Mouse (Mus musculus) neural tube, embryonic 11.5 days (tissue): ENCODE data around the gene Galp. TPM values are rescaled to one million over a fixed set of nuclear protein-coding genes. Genes with fewer than 3 reads are reported as not detected.
"Not testable (repeated sequence)": the region's sequence is repeated elsewhere in the genome, so short reads cannot be mapped to it uniquely, and the experiment has no call there.

ENCODE experiments used
- ATAC-seq: fragments of 200-750 bp; cut with Nextera tagmentation; 2 replicates; pipeline ENCODE4 v1.8.0; 2017; ENCODE audit warnings: moderate number of reproducible peaks, mild to moderate bottlenecking, moderate TSS enrichment, moderate library complexity; ENCODE audit not compliant: insufficient read depth, low FRiP score, low TSS enrichment
- DNase-seq: peaks from one replicate; pipeline ENCODE4 v3.0.0-alpha.2; 2015; ENCODE audit warnings: low spot score
- H3K27ac ChIP-seq: fragments of 300-500 bp; sonication (generic); 2 replicates; pipeline ENCODE4 v1.5.1; 2014; ENCODE audit warnings: low read depth, mild to moderate bottlenecking, low read length
- H3K27me3 ChIP-seq: fragments of 300-500 bp; sonication (generic); 2 replicates; pipeline ENCODE4 v1.6.1; 2014; ENCODE audit warnings: mild to moderate bottlenecking, low read length, mixed read lengths; ENCODE audit not compliant: control insufficient read depth, insufficient read depth
- H3K36me3 ChIP-seq: fragments of 300-500 bp; sonication (generic); 2 replicates; pipeline ENCODE4 v1.6.1; 2014; ENCODE audit warnings: mild to moderate bottlenecking, low read length, moderate library complexity, mixed read lengths; ENCODE audit not compliant: control insufficient read depth, insufficient read depth
- H3K4me1 ChIP-seq: fragments of 300-500 bp; sonication (generic); 2 replicates; pipeline ENCODE4 v1.6.1; 2014; ENCODE audit warnings: low read length, mixed read lengths; ENCODE audit not compliant: control insufficient read depth, insufficient read depth
- H3K4me2 ChIP-seq: fragments of 300-500 bp; sonication (generic); 2 replicates; pipeline ENCODE4 v1.6.1; 2014; ENCODE audit warnings: low read depth, mild to moderate bottlenecking, moderate library complexity
- H3K4me3 ChIP-seq: fragments of 300-500 bp; sonication (generic); 2 replicates; pipeline ENCODE4 v1.5.1; 2014; ENCODE audit warnings: low read depth, low read length
- H3K9ac ChIP-seq: fragments of 300-500 bp; sonication (generic); 2 replicates; pipeline ENCODE4 v1.6.1; 2014; ENCODE audit warnings: mild to moderate bottlenecking, low read length
- H3K9me3 ChIP-seq: fragments of 300-500 bp; sonication (generic); 2 replicates; pipeline ENCODE4 v1.6.1; 2016; ENCODE audit warnings: low read length; ENCODE audit not compliant: control insufficient read depth
- WGBS: fragments of 180-500 bp; shearing (Covaris S2); extraction: QIAGEN DNeasy Blood & Tissue Kit; methylation state at CpG from one replicate; pipeline ENCODE4 v1.1.7; 2014; 5-methylcytosine and 5-hydroxymethylcytosine counted together
- polyA plus RNA-seq: library from polyadenylated mRNA; unstranded; fragments of >200 nt; fragmentation: Nextera tagmentation; extraction: Ambion mirVana; gene quantifications from 2 replicates; pipeline ENCODE4 v1.2.1, GENCODE M21; 2014

Gene Galp
- polyA plus RNA-seq, 1 experiment from 2014 or later, result not detected

DNA sequence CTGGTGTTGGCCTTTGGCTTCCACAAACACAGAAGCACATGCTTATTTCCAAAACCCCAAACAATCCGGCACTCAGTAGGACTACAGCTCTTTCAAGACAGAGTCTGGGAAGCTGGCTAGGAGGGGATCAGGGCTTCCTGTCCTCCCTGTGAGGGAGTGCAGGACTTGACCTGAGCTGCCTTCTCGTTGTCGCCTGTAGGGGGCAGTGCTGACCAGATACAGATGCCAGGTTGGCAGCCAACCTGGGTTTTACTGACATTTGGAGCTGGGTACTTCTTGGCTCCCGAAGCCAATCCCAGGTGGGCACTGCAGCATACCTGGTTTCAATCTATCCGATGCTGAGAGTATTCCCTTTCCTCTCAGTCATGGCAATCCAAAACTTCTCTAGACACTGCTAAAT, 16.3 kb downstream of the Galp start:
- 42% methylated on average over 5 of the region's 5 CpGs for WGBS
- H3K27ac ChIP-seq, result no peak overlapping the region
- no peaks in the 10 kb centered on the region for H3K27me3 ChIP-seq
- ATAC-seq (no peak), DNase-seq (no peak)
- H3K4me3 ChIP-seq, result no peak overlapping the region
- H3K9me3 ChIP-seq, result peaks cover 4% of the 10 kb centered on the region; the same call in 1 of the 2 replicates
- no peak overlapping the region for H3K4me2 ChIP-seq
- H3K9ac ChIP-seq, result no peak overlapping the region
- no peaks in the 10 kb centered on the region for H3K36me3 ChIP-seq
- H3K4me1 ChIP-seq, result no peaks in the 10 kb centered on the region

DNA sequence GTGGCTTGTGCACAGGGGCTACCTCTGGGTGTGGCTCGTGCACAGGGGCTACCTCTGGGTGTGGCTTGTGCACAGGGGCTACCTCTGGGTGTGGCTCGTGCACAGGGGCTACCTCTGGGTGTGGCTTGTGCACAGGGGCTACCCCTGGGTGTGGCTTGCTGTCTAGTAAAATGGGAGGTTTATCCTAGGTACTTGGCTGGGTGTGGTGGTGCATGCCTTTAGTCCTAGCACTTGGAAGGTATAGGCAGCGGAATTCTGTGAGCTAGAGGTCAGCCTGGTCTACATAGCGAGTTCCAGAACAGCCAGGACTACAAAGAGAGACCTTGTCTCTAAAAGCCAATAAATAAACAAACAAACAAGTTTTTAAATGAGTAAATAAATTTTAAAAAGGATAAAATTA, 17.8 kb downstream of the Galp start:
- H3K27ac ChIP-seq, H3K27me3 ChIP-seq, H3K9me3 ChIP-seq, H3K9ac ChIP-seq, H3K4me3 ChIP-seq, H3K36me3 ChIP-seq, DNase-seq, ATAC-seq, H3K4me2 ChIP-seq, H3K4me1 ChIP-seq: not testable (repeated sequence)
- WGBS, result 74% methylated on average over 3 of the region's 4 CpGs

DNA sequence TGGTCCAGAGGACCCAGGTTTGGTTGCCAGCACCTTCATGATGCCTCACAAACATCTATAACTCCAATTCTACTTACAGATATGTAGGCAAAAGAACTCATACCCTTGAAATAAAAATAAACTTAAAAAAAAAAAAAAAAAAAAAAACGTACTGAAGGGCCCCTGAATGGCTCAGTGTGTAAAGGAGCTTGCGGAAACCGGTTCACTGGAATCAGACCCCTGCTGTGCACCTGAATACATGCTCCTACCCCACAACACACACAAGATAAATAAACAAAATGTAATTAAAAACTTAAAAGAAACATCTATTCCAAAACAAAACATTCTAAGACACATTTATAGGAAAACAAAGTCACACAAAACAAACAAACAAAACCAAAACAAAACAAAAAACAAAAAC, 23.3 kb downstream of the Galp start:
- Histone ChIP-seq H3K27ac (no peak overlapping the region), H3K9me3 (peaks cover 4% of the 10 kb centered on the region; the same call in 1 of the 2 replicates), H3K27me3 (no peaks in the 10 kb centered on the region), H3K4me1 (no peaks in the 10 kb centered on the region), H3K4me3 (no peak overlapping the region), H3K4me2 (no peak overlapping the region), H3K9ac (no peak overlapping the region), H3K36me3 (no peaks in the 10 kb centered on the region)
- DNase-seq (no peak), ATAC-seq (no peak)
- WGBS, result 61% methylated on average over 3 of the region's 3 CpGs

DNA sequence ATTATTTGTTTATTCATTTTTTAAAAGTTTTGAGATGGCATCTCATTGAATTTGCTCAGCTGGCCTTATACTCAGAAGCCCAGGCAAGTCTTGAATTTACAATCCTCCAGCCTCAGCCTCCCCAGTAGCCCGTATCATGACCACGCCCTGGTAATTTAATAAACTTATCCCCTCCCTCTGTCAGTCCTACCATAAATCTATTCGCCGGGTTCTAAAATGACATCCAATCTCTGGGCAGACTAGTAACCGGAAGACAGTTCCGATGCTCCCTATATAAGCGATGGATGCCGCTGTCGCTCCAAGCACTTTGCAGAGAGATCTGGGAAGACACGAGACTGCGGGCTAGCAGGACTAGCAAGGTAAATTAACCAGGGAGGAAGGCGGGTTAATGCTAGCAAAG, 25.1 kb downstream of the Galp start, which contains the start of gene Zscan5b:
Zscan5b (plus strand) TSS at position 301 of the 400 bp plus-strand sequence.
- Histone ChIP-seq H3K4me2 (no peak within 1 kb of the TSS), H3K9me3 (peaks cover 4% of the 10 kb centered on the region; the same call in 1 of the 2 replicates), H3K27me3 (no peaks in the 10 kb centered on the region), H3K4me3 (no peak within 1 kb of the TSS), H3K27ac (no peak within 1 kb of the TSS), H3K4me1 (no peaks in the 10 kb centered on the region), H3K9ac (no peak within 1 kb of the TSS), H3K36me3 (no peaks in the 10 kb centered on the region)
- ATAC-seq (no peak), DNase-seq (no peak)
- 93% methylated on average over 12 of the region's 12 CpGs for WGBS

DNA sequence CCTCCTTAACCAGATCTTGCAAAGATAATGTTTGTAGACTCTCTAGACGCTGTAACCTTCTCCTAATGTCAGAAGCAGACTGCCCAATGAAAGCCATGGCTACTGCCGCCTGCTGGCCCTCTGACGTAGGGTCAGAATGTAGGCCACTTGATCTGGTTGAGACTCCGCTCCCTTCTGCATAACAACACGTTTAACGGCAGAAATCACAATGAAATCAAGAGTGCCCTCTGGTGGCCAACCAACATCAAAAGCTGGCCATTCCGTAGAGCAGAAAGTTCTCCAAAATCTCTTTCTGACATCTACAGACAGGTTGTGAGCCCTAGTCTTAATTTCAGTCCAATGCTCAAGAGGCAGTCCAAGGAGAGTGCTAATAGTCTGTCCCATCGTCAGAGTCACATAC, 31.6 kb downstream of the Galp start:
- H3K27ac ChIP-seq, DNase-seq, H3K36me3 ChIP-seq, H3K9me3 ChIP-seq, H3K4me1 ChIP-seq, H3K9ac ChIP-seq, H3K27me3 ChIP-seq, ATAC-seq, H3K4me2 ChIP-seq, H3K4me3 ChIP-seq: not testable (repeated sequence)
- 67% methylated on average over 8 of the region's 8 CpGs for WGBS

DNA sequence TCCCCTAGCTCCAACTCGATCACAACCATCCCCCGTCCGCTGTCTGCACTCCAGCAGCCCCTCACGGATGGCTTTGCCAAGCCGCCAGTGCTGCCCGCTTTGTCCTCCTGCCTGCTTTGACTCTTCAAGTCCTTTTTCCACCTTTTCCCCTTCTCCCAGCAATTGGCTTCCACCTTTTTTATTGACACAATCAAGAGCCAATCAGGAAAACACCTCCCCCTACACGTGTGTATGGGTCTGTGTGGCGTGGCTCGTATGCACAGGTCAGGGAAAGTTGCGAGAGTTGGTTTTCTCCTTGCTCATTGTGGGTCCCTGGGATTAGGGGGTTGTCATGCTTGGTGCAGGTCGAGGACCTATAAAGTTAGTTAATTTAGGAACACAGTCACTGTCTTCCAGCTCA, 42.9 kb downstream of the Galp start:
- H3K4me1 ChIP-seq, result no peaks in the 10 kb centered on the region
- 55% methylated on average over 11 of the region's 11 CpGs for WGBS
- no peaks in the 10 kb centered on the region for H3K27me3 ChIP-seq
- DNase-seq, result no peak
- H3K4me3 ChIP-seq, result no peak overlapping the region
- no peaks in the 10 kb centered on the region for H3K36me3 ChIP-seq
- no peak overlapping the region for H3K4me2 ChIP-seq
- ATAC-seq, result no peak
- H3K9me3 ChIP-seq, result no peaks in the 10 kb centered on the region
- H3K9ac ChIP-seq, result no peak overlapping the region
- H3K27ac ChIP-seq, result no peak overlapping the region

DNA sequence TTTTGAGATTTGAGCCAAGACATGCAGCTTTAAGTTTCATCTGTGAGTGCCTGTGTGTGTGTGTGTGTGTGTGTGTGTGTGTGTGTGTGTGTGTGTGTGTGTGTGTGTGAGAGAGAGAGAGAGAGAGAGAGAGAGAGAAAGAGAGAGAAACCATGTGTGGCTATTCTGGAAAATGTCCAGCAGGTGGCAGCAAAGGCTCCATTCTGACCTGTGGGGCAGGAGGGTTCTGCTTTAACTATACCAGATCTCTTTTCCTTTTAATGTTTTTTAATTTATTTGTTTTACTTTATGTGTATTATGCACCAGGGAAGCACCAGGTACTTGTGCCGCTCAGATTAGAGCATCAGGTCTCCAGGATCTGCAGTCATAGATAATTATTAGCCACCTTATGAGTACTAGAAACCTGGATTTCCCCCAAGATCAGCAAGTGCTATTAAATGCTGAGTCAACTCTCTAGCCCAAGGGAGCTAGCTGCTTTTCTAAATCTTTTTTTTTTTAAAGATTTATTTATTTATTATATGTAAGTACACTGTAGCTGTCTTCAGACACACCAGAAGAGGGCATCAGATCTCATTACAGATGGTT, 44.0 kb downstream of the Galp start:
- not testable (repeated sequence) for H3K4me3 ChIP-seq, H3K27me3 ChIP-seq, H3K4me1 ChIP-seq, ATAC-seq, H3K9me3 ChIP-seq, H3K27ac ChIP-seq, H3K36me3 ChIP-seq, H3K4me2 ChIP-seq, H3K9ac ChIP-seq
- 17% methylated on average over 1 of the region's 1 CpGs for WGBS
- DNase-seq, result peak; percentile 21

DNA sequence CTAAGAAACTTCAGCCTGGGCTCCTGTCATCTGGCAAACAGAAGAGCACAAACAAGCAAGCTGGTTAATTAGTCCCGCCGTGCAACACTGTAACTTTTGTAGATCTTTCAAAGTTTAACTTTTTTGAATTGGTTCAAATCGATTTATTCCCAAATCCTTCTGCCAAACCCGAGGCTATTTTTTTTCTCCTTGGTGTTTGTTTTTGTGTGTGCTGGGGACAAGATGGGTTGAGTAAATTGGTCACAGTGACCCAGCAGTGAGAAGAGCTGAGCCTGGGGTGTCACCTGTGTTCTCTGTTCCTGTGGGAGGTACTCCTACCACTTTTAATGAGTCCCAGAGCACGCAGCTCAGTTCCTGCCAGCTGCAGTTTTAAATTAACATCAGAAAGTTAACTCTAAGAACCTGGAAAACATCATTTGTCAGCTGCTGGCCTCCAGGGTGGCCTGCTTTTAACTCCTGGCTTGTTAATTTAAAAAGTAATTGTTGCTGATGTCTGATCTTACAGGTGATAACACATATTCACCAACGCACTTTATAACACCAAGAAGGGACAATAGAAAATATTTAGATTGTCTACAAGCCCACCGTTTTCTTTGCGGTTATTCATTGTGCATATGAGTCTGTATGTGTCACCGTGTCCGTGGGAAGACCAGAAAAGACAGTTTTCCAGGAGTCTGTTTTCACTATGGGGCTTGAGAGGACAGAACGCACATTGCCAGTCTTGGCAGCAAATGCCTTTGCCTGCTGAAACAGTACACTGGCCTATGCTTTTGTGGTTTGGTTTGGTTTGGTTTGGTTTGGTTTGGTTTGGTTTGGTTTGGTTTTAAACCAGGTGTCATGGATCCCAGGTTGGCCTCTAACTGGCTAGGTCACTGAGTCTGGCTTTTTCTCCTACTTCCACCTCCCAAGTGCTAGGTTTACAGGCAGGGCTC, 47.7 kb downstream of the Galp start:
- Histone ChIP-seq H3K36me3 (no peaks in the 10 kb centered on the region), H3K4me1 (no peaks in the 10 kb centered on the region), H3K9ac (no peak overlapping the region), H3K4me3 (no peak overlapping the region), H3K27ac (no peak overlapping the region), H3K27me3 (no peaks in the 10 kb centered on the region), H3K4me2 (no peak overlapping the region), H3K9me3 (no peaks in the 10 kb centered on the region; the same call in 1 of the 2 replicates)
- 55% methylated on average over 11 of the region's 11 CpGs for WGBS
- no peak for DNase-seq
- no peak for ATAC-seq

DNA sequence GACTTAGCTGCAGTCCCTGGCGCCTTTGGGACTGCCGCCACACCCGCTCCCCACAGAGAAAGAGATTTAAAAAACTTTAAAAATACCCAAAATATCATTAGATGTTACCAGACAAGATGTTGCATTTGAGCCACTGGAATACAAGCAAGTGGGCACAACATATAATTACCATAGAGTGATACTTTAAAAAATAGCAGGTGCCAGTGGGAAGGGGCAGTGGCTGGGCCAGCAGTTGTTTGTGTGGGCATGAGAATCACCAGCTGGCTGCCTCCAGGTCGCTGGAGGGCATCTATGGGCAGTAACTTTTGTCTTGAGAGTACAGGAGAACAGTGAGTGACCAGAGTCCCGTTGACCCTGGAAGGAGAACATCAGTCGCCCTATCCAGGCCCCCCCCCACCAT, 55.5 kb downstream of the Galp start, which contains the start of gene Epp13:
Epp13 (plus strand) TSS at position 301 of the 400 bp plus-strand sequence.
- Histone ChIP-seq H3K4me2 (no peak within 1 kb of the TSS), H3K36me3 (no peaks in the 10 kb centered on the region), H3K27ac (no peak within 1 kb of the TSS), H3K27me3 (no peaks in the 10 kb centered on the region), H3K9me3 (no peaks in the 10 kb centered on the region; the same call in 1 of the 2 replicates), H3K4me1 (no peaks in the 10 kb centered on the region), H3K4me3 (no peak within 1 kb of the TSS), H3K9ac (no peak within 1 kb of the TSS)
- DNase-seq (no peak), ATAC-seq (no peak)
- WGBS, result 90% methylated on average over 6 of the region's 6 CpGs
